Mouse (Mus musculus) olfactory bulb, adult 2 months (tissue): Measurements from ENCODE around the gene Trappc1.

Experiments
- CTCF ChIP-seq: fragments of 200-500 bp; IDR thresholded peaks from 2 replicates; pipeline ENCODE4 v1.5.1; 2012; ENCODE audit warnings: low read depth, mild to moderate bottlenecking, low read length, moderate library complexity; ENCODE audit not compliant: insufficient read depth
- POLR2A ChIP-seq: fragments of 200-500 bp; IDR thresholded peaks from 2 replicates; pipeline ENCODE4 v1.6.1; 2012; ENCODE audit warnings: mild to moderate bottlenecking, low read depth, low read length, moderate library complexity; ENCODE audit not compliant: insufficient read depth

DNA sequence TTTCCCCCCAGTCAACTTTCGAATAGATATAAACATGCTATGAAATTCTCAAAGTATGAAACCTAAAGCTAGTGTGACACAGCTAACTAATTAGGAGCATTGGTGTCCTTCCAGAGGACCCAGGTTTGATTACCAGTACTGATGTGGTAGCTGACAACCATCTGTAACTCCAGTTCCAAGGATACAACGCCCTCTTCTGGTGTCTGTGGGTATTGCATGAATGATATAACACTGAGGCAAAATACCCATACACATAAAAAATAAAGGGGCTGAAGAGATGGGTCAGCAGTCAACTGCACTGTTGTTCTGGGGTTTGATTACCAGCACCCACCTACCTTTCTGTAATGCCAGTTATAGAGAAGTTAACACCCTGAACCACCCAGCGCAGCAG, 49.0 kb downstream of the Trappc1 start:
- no peak for TF ChIP-seq CTCF
- TF ChIP-seq POLR2A, result no peak
